Comparison of ENCODE assay signal across 9 mouse cellular contexts in genomic region chr3:149626186-149626585, GRCm38 (mm10).
"Had no signal": no experiment of that assay in that cellular context is flagged by ENCODE, and none has a peak within 500 bp of the region (broad histone marks: within the 10 kb centered on the region; RNA-seq: fewer than 3 reads in every experiment).

No protein-coding gene starts in this region.

- H3K27me3 ChIP-seq: intestine, embryonic 15.5 days; kidney, embryonic 15.5 days; limb, embryonic 15.5 days; liver, embryonic 12.5 days; midbrain, embryonic 12.5 days had no signal

- ATAC-seq: intestine, embryonic 15.5 days; liver, embryonic 12.5 days had no signal

- H3K9me3 ChIP-seq: intestine, embryonic 15.5 days; kidney, embryonic 15.5 days; limb, embryonic 15.5 days; liver, embryonic 12.5 days; midbrain, embryonic 12.5 days had no signal

- H3K27ac ChIP-seq: intestine, embryonic 15.5 days; kidney, embryonic 15.5 days; limb, embryonic 15.5 days; liver, embryonic 12.5 days; midbrain, embryonic 12.5 days had no signal

- DNase-seq: kidney, adult 18-20 months; lung, postnatal 14 days; right cerebral cortex, postnatal 25 days; thymus, postnatal 36 days had no signal

- H3K4me2 ChIP-seq: intestine, embryonic 15.5 days; kidney, embryonic 15.5 days; limb, embryonic 15.5 days; liver, embryonic 12.5 days; midbrain, embryonic 12.5 days had no signal

- H3K4me3 ChIP-seq: intestine, embryonic 15.5 days; kidney, embryonic 15.5 days; limb, embryonic 15.5 days; liver, embryonic 12.5 days; midbrain, embryonic 12.5 days had no signal

- H3K36me3 ChIP-seq: intestine, embryonic 15.5 days; kidney, embryonic 15.5 days; limb, embryonic 15.5 days; liver, embryonic 12.5 days; midbrain, embryonic 12.5 days had no signal

- H3K4me1 ChIP-seq: intestine, embryonic 15.5 days; kidney, embryonic 15.5 days; limb, embryonic 15.5 days; liver, embryonic 12.5 days; midbrain, embryonic 12.5 days had no signal

- H3K9ac ChIP-seq: intestine, embryonic 15.5 days; kidney, embryonic 15.5 days; limb, embryonic 15.5 days; liver, embryonic 12.5 days; midbrain, embryonic 12.5 days had no signal
